Mouse (Mus musculus) lung, embryonic 16.5 days (tissue): ENCODE measurements around the gene Ankdd1a. TPM values are rescaled to one million over a fixed set of nuclear protein-coding genes. Genes with fewer than 3 reads are reported as not detected.

Source experiments
- ATAC-seq: fragments of 200-750 bp; cut with Nextera tagmentation; 2 replicates; pipeline ENCODE4 v1.8.0; 2017; ENCODE audit warnings: low read depth, mild to moderate bottlenecking, moderate library complexity
- H3K27ac ChIP-seq: fragments of 300-500 bp; sonication (generic); 2 replicates; pipeline ENCODE4 v1.5.1; 2014; ENCODE audit warnings: mild to moderate bottlenecking, control low read depth, low read length
- H3K27me3 ChIP-seq: fragments of 300-500 bp; sonication (generic); 2 replicates; pipeline ENCODE4 v1.6.1; 2014; ENCODE audit warnings: low read depth, low read length, mixed read lengths; ENCODE audit not compliant: control insufficient read depth, insufficient read depth
- H3K36me3 ChIP-seq: fragments of 300-500 bp; sonication (generic); 2 replicates; pipeline ENCODE4 v1.6.1; 2014; ENCODE audit warnings: low read length; ENCODE audit not compliant: control insufficient read depth, insufficient read depth
- H3K4me1 ChIP-seq: fragments of 300-500 bp; sonication (generic); replicated peaks from 2 replicates; pipeline ENCODE4 v1.6.1; 2014; ENCODE audit warnings: low read length, mixed read lengths; ENCODE audit not compliant: control insufficient read depth, insufficient read depth
- H3K4me2 ChIP-seq: fragments of 300-500 bp; sonication (generic); 2 replicates; pipeline ENCODE4 v1.6.1; 2014; ENCODE audit warnings: low read depth, low read length, control low read depth
- H3K4me3 ChIP-seq: fragments of 300-500 bp; sonication (generic); 2 replicates; pipeline ENCODE4 v1.5.1; 2014; ENCODE audit warnings: mild to moderate bottlenecking, low read length, control low read depth
- H3K9ac ChIP-seq: fragments of 300-500 bp; sonication (generic); 2 replicates; pipeline ENCODE4 v1.6.1; 2014; ENCODE audit warnings: low read length, control low read depth
- H3K9me3 ChIP-seq: fragments of 300-500 bp; sonication (generic); 2 replicates; pipeline ENCODE4 v1.6.1; 2016; ENCODE audit warnings: low read length; ENCODE audit not compliant: control insufficient read depth
- WGBS: fragments of 180-500 bp; shearing (Covaris S2); extraction: QIAGEN DNeasy Blood & Tissue Kit; methylation state at CpG from one replicate; pipeline ENCODE4 v1.1.7; 2014; 5-methylcytosine and 5-hydroxymethylcytosine counted together
- polyA plus RNA-seq: library from polyadenylated mRNA; unstranded; fragments of >200 nt; fragmentation: Nextera tagmentation; extraction: Ambion mirVana; gene quantifications from 2 replicates; pipeline ENCODE4 v1.2.1, GENCODE M21; 2015

Ankdd1a gene
- polyA plus RNA-seq, 1 experiment from 2014 or later = not detected

DNA sequence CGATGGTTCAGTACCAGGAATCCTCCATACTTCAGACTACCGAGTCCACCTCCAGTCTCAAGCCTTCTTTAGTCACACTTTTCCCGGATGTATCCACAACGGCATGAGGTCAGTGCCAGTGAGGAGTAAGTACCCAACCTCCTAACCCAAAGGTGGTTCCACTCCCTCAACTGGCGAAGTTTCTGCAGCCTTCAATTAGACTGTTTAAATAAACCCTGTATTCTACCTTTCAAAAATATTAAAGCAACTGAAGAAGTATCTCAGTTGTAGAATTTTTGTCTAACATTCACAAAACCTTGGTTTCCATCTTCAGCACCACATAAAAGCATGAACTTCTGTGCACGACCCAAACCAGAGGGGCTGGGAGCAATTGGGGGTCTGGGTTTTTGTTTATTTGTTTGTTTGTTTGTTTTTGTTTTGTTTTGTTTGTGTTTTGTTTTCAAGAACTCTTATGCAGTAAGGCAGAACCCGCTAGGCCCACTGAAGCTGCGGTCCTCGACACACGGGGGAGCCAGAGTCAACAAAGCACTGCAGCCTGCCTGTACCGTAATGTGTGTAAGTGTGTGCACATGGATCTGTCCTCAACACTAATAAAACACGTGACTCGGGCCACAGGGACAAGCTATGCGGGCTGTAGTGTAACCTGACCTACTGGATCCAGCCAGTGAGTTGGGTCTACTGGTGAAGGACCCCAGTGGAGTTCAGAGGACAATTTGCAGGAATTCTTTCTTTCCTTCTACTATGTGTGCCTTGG, 3.8 kb upstream of the Ankdd1a start:
- Histone ChIP-seq H3K9ac (no peak overlapping the region), H3K4me2 (0 out of 2 replicates have a peak overlapping the region, but pooled peaks have one; percentile 23), H3K4me1 (peaks cover 4% of the 10 kb centered on the region; the same call in 1 of the 2 replicates), H3K36me3 (no peaks in the 10 kb centered on the region), H3K27me3 (peaks cover 2% of the 10 kb centered on the region; the same call in 1 of the 2 replicates), H3K27ac (no peak overlapping the region), H3K9me3 (no peaks in the 10 kb centered on the region), H3K4me3 (no peak overlapping the region)
- ATAC-seq = peak; percentile 87
- WGBS = 20% methylated on average over 14 of the region's 14 CpGs

DNA sequence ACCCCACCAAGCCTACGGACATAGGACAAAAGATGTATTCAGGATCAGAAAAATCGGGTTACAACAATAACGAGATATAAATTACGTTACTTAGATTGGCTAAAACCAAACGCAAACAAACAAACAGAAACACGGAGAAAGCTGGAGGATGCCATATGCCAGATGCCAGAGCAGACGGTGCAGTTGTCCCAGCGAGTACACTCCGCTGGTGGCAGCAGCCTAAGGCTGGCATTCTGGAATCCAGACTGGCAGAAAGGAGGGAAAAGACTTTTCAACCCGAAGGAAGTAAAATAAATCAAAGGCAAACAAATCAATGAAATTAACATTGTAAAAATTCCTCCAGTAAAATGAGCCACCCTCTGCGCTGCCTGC, 498 bp upstream of the Ankdd1a start:
- Histone ChIP-seq H3K36me3 (no peaks in the 10 kb centered on the region), H3K9me3 (no peaks in the 10 kb centered on the region), H3K9ac (no peak overlapping the region), H3K4me1 (peaks cover 4% of the 10 kb centered on the region; the same call in 1 of the 2 replicates), H3K4me3 (peak overlapping the region; percentile 27), H3K4me2 (peak overlapping the region; percentile 54), H3K27me3 (peaks cover 2% of the 10 kb centered on the region; the same call in 1 of the 2 replicates), H3K27ac (no peak overlapping the region)
- WGBS = 12% methylated on average over 11 of the region's 11 CpGs
- no peak for ATAC-seq

DNA sequence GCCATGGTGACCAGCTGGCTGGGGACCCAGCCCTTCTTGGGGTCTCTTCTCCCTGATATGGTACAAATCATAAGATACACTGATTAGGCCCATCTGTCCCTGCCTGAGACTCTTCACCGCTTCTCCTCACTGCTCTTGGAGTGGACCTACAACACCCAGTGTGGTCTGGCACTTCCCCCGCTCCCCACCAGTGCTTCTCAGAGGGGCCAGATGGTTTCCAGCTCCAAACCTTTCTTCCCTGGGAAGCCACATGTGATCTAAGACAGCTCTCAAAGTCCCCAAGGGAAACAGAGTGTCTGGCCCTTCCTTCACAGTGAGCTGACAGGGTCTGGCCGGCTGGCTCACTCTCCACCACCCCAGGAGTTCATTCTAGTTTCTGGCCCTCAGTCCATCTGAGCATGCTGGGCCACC, 5.1 kb downstream of the Ankdd1a start:
- Histone ChIP-seq H3K9me3 (no peaks in the 10 kb centered on the region), H3K4me2 (no peak overlapping the region), H3K27ac (no peak overlapping the region), H3K4me3 (no peak overlapping the region), H3K4me1 (0 out of 2 replicates have a peak, but pooled peaks cover under 1% of the 10 kb centered on the region), H3K9ac (no peak overlapping the region), H3K27me3 (peaks cover under 1% of the 10 kb centered on the region; the same call in 1 of the 2 replicates), H3K36me3 (no peaks in the 10 kb centered on the region)
- 45% methylated on average over 3 of the region's 3 CpGs for WGBS
- no peak for ATAC-seq

DNA sequence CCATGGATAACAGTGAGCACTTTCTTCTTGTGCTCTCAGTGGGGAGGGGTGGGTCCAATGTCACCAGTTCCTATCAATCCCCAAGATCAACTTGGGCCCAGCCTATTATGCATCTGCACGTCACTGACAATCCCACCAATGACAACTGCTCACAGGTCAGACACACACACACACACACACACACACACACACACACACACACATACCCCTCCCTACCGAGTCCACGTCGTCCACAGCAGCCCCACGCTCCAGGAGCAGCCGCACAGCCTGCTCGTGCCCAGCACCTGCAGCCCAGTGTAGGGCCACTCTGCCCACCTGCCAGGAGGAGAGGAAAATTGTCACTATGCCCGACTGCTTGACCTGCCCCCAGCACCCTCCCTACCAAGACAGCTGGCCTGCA, 5.6 kb downstream of the Ankdd1a start:
- no peaks in the 10 kb centered on the region for H3K36me3 ChIP-seq
- H3K4me2 ChIP-seq = no peak overlapping the region
- no peaks in the 10 kb centered on the region for H3K4me1 ChIP-seq
- ATAC-seq = no peak
- H3K27me3 ChIP-seq = no peaks in the 10 kb centered on the region
- H3K27ac ChIP-seq = no peak overlapping the region
- H3K4me3 ChIP-seq = no peak overlapping the region
- WGBS = 68% methylated on average over 8 of the region's 8 CpGs
- no peak overlapping the region for H3K9ac ChIP-seq
- H3K9me3 ChIP-seq = no peaks in the 10 kb centered on the region

DNA sequence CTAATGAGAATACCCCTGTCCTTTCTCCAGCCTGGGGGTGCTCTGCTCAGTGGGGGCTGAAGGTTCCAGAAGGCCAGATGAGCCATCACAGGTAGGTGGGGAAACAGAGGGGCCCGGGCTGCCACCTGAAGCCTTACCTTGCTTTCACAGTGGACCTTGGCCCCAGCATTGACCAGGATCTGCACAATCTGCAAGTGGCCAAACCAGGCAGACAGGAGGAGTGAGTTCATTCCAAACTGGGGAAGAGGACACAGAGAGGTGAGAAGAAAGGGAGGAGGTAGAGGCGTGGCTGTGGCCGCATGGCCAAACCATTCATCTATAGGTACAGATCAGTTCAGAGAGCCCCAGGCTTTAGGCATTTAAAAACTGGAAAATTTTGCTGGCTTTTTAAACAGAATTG, 7.5 kb downstream of the Ankdd1a start:
- Histone ChIP-seq H3K27me3 (no peaks in the 10 kb centered on the region), H3K9me3 (no peaks in the 10 kb centered on the region), H3K4me3 (no peak overlapping the region), H3K4me2 (no peak overlapping the region), H3K9ac (no peak overlapping the region), H3K36me3 (no peaks in the 10 kb centered on the region), H3K27ac (no peak overlapping the region), H3K4me1 (no peaks in the 10 kb centered on the region; the same call in 1 of the 2 replicates)
- no peak for ATAC-seq
- 64% methylated on average over 3 of the region's 3 CpGs for WGBS

DNA sequence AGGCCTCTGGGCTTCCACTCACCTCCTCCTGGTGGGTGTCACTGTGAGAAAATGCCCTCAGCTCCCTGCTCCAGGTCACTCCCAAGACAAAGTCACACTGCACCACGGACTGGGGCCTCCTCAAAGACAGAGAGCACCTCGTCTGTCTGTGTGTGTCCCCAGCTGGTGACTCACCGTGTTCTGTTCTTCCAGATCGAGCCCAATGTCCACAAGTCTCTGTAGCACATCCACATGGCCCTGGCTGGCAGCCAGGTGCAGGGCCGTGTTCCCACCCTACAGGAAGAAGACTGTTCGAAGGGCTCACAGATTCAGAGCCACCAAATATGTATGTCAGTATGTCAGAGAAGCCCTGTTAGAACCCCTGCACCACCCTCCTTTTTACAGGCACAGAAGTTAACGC, 11.5 kb downstream of the Ankdd1a start:
- WGBS = 21% methylated on average over 7 of the region's 7 CpGs
- Histone ChIP-seq H3K4me1 (no peaks in the 10 kb centered on the region; the same call in 1 of the 2 replicates), H3K9ac (no peak overlapping the region), H3K27me3 (no peaks in the 10 kb centered on the region), H3K27ac (no peak overlapping the region), H3K9me3 (no peaks in the 10 kb centered on the region), H3K4me3 (no peak overlapping the region), H3K36me3 (no peaks in the 10 kb centered on the region), H3K4me2 (no peak overlapping the region)
- no peak for ATAC-seq

DNA sequence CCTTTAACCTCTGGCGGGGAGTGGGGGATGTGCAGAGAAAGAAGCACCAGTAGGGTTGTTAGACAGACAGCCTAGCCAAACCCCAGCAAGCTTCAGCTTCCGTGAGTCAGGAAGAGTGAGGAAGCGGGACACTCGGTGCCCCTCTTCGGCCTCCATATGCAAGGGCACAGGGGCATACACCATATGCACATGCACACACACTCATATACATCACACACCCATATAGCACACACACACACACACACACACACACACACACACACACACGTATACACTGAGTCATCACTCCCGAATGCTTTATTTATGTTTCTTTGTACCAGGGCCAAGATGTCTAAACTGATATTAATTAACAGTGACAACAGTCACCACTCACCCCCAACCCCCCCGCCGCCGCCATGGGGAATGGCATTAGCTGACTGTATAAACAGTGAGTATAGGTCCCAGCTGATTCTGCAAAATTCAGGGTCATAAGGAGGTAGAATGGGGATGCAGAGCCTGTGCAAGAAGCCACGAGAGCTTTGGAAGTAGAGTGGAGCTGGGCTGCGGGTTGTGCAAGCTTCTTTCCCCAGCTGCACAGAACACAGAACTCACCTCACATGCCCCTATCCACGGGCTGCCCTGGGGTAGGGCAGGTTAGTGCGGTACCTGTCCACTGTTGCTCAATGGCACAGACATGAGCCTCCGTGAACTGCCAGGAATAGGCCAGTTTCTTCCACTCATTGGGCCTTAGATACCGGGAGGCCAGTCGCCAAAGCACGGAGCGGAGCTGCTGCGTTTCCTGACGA, 17.1 kb downstream of the Ankdd1a start:
- peaks cover 12% of the 10 kb centered on the region; the same call in 1 of the 2 replicates for H3K4me1 ChIP-seq

DNA sequence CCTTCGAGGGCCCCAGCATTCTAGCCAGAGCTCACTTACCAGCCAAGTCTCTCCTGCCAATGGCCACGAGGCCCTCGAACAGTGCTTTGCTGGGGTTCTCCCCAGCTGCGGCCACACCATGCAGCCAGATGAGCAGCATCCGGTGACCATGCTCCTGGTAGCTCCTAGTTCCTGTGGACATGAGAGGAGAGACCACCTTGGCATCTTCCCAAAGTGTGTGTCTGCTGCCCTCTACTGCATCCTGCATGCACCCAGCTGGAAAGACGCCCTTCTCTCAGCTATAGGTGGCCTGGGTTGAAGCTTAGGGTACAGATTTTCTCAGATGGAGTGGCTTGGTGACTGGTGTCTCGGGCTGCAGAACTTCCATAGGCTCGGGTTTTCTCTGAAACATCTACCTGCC, 17.8 kb downstream of the Ankdd1a start:
- H3K9ac ChIP-seq = no peak overlapping the region
- H3K4me2 ChIP-seq = no peak overlapping the region
- H3K4me1 ChIP-seq = peaks cover 12% of the 10 kb centered on the region; the same call in 1 of the 2 replicates
- peak; percentile 59 for ATAC-seq
- H3K4me3 ChIP-seq = no peak overlapping the region
- 37% methylated on average over 8 of the region's 8 CpGs for WGBS
- H3K36me3 ChIP-seq = no peaks in the 10 kb centered on the region
- H3K27ac ChIP-seq = no peak overlapping the region
- H3K9me3 ChIP-seq = no peaks in the 10 kb centered on the region
- H3K27me3 ChIP-seq = no peaks in the 10 kb centered on the region

More for the DNA sequence above, 17.1 kb downstream of the Ankdd1a start:
- H3K9me3 ChIP-seq = no peaks in the 10 kb centered on the region
- H3K27me3 ChIP-seq = no peaks in the 10 kb centered on the region
- H3K9ac ChIP-seq = no peak overlapping the region
- H3K4me3 ChIP-seq = no peak overlapping the region
- H3K27ac ChIP-seq = no peak overlapping the region
- no peaks in the 10 kb centered on the region for H3K36me3 ChIP-seq
- no peak overlapping the region for H3K4me2 ChIP-seq
- peak; percentile 80 for ATAC-seq
- 50% methylated on average over 21 of the region's 21 CpGs for WGBS

DNA sequence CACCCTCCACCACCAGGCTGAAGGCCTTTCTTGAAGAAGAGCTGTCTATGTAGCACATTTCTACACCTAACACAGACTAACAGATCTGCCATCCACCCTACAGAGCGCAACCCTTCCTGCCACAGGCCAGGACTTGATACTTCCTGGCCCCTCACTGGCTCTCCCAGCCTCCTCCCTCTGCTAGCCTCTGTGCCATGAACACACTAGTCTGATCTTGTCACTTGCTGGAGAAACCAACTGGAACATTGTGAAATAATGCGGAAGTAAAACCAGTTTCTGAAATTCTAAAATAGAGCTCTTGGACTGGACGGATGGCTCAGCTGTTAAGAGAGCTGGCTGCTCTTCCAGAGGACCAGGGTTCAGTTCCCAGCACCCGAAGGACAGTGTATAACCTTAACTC, 27.1 kb downstream of the Ankdd1a start:
- H3K4me3 ChIP-seq = no peak overlapping the region
- 93% methylated on average over 4 of the region's 4 CpGs for WGBS
- no peaks in the 10 kb centered on the region for H3K9me3 ChIP-seq
- no peak overlapping the region for H3K27ac ChIP-seq
- ATAC-seq = no peak
- H3K27me3 ChIP-seq = no peaks in the 10 kb centered on the region
- no peak overlapping the region for H3K9ac ChIP-seq
- H3K36me3 ChIP-seq = peaks cover 7% of the 10 kb centered on the region; the same call in 1 of the 2 replicates
- no peaks in the 10 kb centered on the region for H3K4me1 ChIP-seq
- no peak overlapping the region for H3K4me2 ChIP-seq
